Mouse (Mus musculus): ENCODE data around the gene Prkn. TPM values are rescaled to one million over a fixed set of nuclear protein-coding genes. Genes with fewer than 3 reads are reported as not detected.

Prkn gene
- polyA plus RNA-seq, 1 experiment from 2014 or later = 3.0 TPM

DNA sequence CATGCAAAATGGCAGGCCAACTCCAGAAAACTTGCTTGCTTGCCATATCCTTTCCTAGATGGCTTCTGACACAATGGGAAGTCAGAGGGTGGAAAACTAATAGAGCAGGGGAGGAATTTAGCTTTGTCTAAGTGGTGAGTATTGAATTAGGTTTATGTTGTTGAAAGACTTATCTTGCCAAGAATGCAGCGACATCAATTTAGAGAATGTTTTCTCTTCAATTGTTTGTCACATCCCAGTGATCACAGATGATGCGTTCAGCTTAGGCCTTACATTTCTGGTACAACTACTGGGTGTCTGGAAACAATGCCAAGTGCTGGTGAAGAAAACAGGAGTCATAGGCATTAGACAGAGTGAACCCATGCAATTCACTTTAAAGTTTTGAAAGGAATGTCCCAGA lies 628.4 kb downstream of the Prkn start:
- H3K27me3 ChIP-seq (ENCODE audit: control insufficient read depth, insufficient read depth, low read length) = no peaks in the 10 kb centered on the region
- H3K36me3 ChIP-seq (ENCODE audit: control insufficient read depth, insufficient read depth, low read length) = no peaks in the 10 kb centered on the region
- WGBS = 89% methylated on average over 2 of the region's 2 CpGs
- no peak overlapping the region for H3K4me3 ChIP-seq (ENCODE audit: low read depth, low read length)
- no peaks in the 10 kb centered on the region for H3K9me3 ChIP-seq (ENCODE audit: control insufficient read depth, low read depth, low read length)
- H3K4me2 ChIP-seq (replicated peaks; ENCODE audit: low read depth, low read length) = no peak overlapping the region
- no peak overlapping the region for H3K9ac ChIP-seq (replicated peaks; ENCODE audit: low read depth, low read length)
- H3K27ac ChIP-seq (ENCODE audit: low read length) = no peak overlapping the region
- no peaks in the 10 kb centered on the region for H3K4me1 ChIP-seq (ENCODE audit: control insufficient read depth, insufficient read depth, low read length)
- no peak for ATAC-seq (ENCODE audit: insufficient number of reproducible peaks, insufficient read depth, low FRiP score, low read depth)

DNA sequence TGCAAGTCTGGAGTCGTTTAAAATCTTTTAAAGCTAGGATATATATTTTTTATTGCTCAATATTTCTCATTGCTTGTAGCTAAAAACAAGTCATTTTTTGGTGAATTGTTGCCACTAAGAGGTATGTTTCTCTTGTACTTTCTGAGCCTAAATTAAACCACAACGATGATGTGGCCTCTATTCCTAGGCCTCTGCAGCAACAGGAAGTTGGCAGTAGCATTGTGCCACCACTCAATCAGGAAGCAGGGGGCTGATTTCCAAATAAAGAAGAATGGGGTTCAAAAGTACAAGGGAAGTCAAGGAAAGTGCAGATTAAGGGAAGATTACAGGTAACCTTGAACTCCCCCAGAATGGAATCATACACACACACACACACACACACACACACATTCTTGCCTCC lies 642.8 kb downstream of the Prkn start:
- Histone ChIP-seq H3K27me3 (ENCODE audit: control insufficient read depth, insufficient read depth, low read length) (no peaks in the 10 kb centered on the region), H3K4me2 (replicated peaks; ENCODE audit: low read depth, low read length) (no peak overlapping the region), H3K27ac (ENCODE audit: low read length) (no peak overlapping the region), H3K36me3 (ENCODE audit: control insufficient read depth, insufficient read depth, low read length) (no peaks in the 10 kb centered on the region), H3K9ac (replicated peaks; ENCODE audit: low read depth, low read length) (no peak overlapping the region), H3K4me1 (ENCODE audit: control insufficient read depth, insufficient read depth, low read length) (no peaks in the 10 kb centered on the region), H3K9me3 (ENCODE audit: control insufficient read depth, low read depth, low read length) (no peaks in the 10 kb centered on the region), H3K4me3 (ENCODE audit: low read depth, low read length) (no peak overlapping the region)
- 73% methylated on average over 2 of the region's 2 CpGs for WGBS
- ATAC-seq (ENCODE audit: insufficient number of reproducible peaks, insufficient read depth, low FRiP score, low read depth) = no peak

DNA sequence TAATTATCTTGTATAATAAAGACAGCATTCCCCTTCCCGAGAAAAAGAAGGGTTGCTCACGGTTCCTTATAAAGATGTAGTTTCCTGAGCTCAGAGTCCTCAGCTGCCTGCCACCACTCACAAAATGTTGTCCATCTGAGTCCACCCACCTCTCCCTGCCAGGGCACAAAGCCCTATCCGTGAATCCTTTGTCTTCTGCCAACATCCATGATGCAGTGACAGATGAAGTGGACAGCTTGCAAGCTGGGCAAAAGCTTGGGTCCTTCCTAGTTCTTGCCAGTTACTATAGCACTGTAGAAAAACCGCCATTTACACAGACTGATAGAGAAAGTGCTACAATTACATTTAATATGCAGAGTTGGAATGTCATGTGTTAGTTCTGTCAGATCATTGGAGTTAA lies 649.9 kb downstream of the Prkn start:
- Histone ChIP-seq H3K9me3 (ENCODE audit: control insufficient read depth, low read depth, low read length) (no peaks in the 10 kb centered on the region), H3K9ac (replicated peaks; ENCODE audit: low read depth, low read length) (no peak overlapping the region), H3K4me3 (ENCODE audit: low read depth, low read length) (no peak overlapping the region), H3K27me3 (ENCODE audit: control insufficient read depth, insufficient read depth, low read length) (no peaks in the 10 kb centered on the region), H3K27ac (ENCODE audit: low read length) (no peak overlapping the region), H3K4me2 (replicated peaks; ENCODE audit: low read depth, low read length) (no peak overlapping the region), H3K36me3 (ENCODE audit: control insufficient read depth, insufficient read depth, low read length) (no peaks in the 10 kb centered on the region), H3K4me1 (ENCODE audit: control insufficient read depth, insufficient read depth, low read length) (no peaks in the 10 kb centered on the region)
- 86% methylated on average over 4 of the region's 4 CpGs for WGBS
- no peak for ATAC-seq (ENCODE audit: insufficient number of reproducible peaks, insufficient read depth, low FRiP score, low read depth)

DNA sequence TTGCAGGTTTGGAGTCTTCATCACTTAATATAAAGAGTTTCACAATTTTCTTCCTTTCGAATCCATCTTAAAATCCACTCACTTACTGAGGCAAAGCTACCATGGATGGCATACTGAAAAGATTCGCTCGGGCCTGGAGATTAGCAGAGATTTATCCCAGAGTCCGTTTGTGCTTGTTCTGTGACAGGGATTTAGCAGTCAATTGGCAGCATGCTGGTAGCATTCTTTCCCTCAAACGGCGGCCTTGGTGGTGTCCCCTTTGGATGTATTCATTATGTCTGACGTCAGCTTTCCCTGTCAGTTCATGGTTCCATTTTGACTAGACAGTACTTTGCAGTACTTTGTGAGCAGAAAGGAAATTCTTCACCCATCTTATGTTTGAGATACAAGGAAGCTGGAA lies 662.4 kb downstream of the Prkn start:
- Histone ChIP-seq H3K9me3 (ENCODE audit: control insufficient read depth, low read depth, low read length) (no peaks in the 10 kb centered on the region), H3K4me3 (ENCODE audit: low read depth, low read length) (no peak overlapping the region), H3K36me3 (ENCODE audit: control insufficient read depth, insufficient read depth, low read length) (no peaks in the 10 kb centered on the region), H3K27me3 (ENCODE audit: control insufficient read depth, insufficient read depth, low read length) (no peaks in the 10 kb centered on the region), H3K9ac (replicated peaks; ENCODE audit: low read depth, low read length) (no peak overlapping the region), H3K4me2 (replicated peaks; ENCODE audit: low read depth, low read length) (no peak overlapping the region), H3K27ac (ENCODE audit: low read length) (no peak overlapping the region), H3K4me1 (ENCODE audit: control insufficient read depth, insufficient read depth, low read length) (no peaks in the 10 kb centered on the region)
- 86% methylated on average over 7 of the region's 7 CpGs for WGBS
- no peak for ATAC-seq (ENCODE audit: insufficient number of reproducible peaks, insufficient read depth, low FRiP score, low read depth)

DNA sequence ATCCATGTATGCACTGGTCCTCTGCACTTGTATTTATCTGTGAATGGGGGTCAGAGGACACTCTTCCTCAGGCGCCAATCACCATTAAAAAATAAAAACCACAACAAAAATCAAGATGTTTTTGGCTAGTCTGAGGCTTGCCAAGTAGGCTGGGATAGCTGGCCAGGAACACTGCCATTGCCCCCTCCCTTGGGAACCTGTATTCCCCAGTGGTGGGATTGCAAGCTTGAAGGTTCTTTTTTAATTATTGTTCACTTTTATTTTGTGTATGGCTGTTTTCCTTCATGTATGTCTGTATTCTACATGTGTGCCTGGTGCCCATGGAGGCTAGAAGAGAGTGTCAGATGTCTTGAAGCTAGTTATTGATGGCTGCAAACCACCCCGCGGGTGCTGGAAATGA lies 664.3 kb downstream of the Prkn start:
- Histone ChIP-seq H3K9ac (replicated peaks; ENCODE audit: low read depth, low read length) (no peak overlapping the region), H3K36me3 (ENCODE audit: control insufficient read depth, insufficient read depth, low read length) (no peaks in the 10 kb centered on the region), H3K9me3 (ENCODE audit: control insufficient read depth, low read depth, low read length) (no peaks in the 10 kb centered on the region), H3K4me2 (replicated peaks; ENCODE audit: low read depth, low read length) (no peak overlapping the region), H3K27me3 (ENCODE audit: control insufficient read depth, insufficient read depth, low read length) (no peaks in the 10 kb centered on the region), H3K4me3 (ENCODE audit: low read depth, low read length) (no peak overlapping the region), H3K4me1 (ENCODE audit: control insufficient read depth, insufficient read depth, low read length) (no peaks in the 10 kb centered on the region), H3K27ac (ENCODE audit: low read length) (no peak overlapping the region)
- WGBS = 97% methylated on average over 3 of the region's 3 CpGs
- ATAC-seq (ENCODE audit: insufficient number of reproducible peaks, insufficient read depth, low FRiP score, low read depth) = no peak

DNA sequence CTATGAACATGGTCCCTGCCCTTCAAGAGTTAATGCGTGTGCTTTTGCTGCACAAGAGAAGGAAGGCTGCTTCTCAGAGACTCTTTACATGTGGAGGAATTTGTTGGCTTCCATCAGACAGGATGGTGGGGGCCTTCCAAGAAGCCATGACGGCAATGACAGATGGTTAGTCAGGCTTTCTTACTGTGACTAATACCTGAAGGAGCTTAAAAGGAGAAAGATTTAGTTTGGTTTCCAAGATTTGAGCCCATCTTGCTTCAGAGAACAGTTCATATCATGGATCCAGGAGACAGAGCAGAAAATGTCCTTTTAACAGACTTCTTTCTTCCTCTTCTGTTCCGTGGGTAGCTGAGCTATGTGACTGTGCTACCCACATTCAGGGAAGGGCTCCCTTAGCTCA lies 666.9 kb downstream of the Prkn start:
- H3K9me3 ChIP-seq (ENCODE audit: control insufficient read depth, low read depth, low read length) = no peaks in the 10 kb centered on the region
- H3K4me2 ChIP-seq (replicated peaks; ENCODE audit: low read depth, low read length) = no peak overlapping the region
- WGBS = 83% methylated on average over 3 of the region's 3 CpGs
- H3K4me3 ChIP-seq (ENCODE audit: low read depth, low read length) = no peak overlapping the region
- H3K4me1 ChIP-seq (ENCODE audit: control insufficient read depth, insufficient read depth, low read length) = no peaks in the 10 kb centered on the region
- H3K36me3 ChIP-seq (ENCODE audit: control insufficient read depth, insufficient read depth, low read length) = no peaks in the 10 kb centered on the region
- no peak overlapping the region for H3K27ac ChIP-seq (ENCODE audit: low read length)
- no peak overlapping the region for H3K9ac ChIP-seq (replicated peaks; ENCODE audit: low read depth, low read length)
- ATAC-seq (ENCODE audit: insufficient number of reproducible peaks, insufficient read depth, low FRiP score, low read depth) = no peak
- no peaks in the 10 kb centered on the region for H3K27me3 ChIP-seq (ENCODE audit: control insufficient read depth, insufficient read depth, low read length)

DNA sequence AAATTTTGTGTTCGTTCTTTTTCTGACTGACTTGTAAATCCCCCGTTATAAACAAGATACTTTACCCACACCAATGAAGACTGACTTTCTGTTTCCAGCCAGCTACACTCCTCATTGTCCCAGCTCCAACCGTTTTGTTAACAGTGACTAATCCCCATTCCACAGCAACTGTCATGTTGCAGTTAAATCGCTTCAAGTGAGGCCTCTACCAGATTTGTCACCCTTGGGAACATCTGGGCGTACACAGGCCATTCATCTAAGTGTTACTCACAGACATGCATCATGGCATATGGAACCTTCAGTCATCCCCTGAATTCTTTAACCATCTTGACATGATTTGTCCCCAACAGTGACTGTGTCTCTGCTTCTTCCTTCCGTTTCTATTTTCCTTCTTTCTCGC lies 669.9 kb downstream of the Prkn start:
- H3K4me2 ChIP-seq (replicated peaks; ENCODE audit: low read depth, low read length) = no peak overlapping the region
- no peaks in the 10 kb centered on the region for H3K36me3 ChIP-seq (ENCODE audit: control insufficient read depth, insufficient read depth, low read length)
- WGBS = 60% methylated on average over 7 of the region's 7 CpGs
- no peaks in the 10 kb centered on the region for H3K4me1 ChIP-seq (ENCODE audit: control insufficient read depth, insufficient read depth, low read length)
- no peak overlapping the region for H3K4me3 ChIP-seq (ENCODE audit: low read depth, low read length)
- H3K9me3 ChIP-seq (ENCODE audit: control insufficient read depth, low read depth, low read length) = no peaks in the 10 kb centered on the region
- no peaks in the 10 kb centered on the region for H3K27me3 ChIP-seq (ENCODE audit: control insufficient read depth, insufficient read depth, low read length)
- no peak overlapping the region for H3K27ac ChIP-seq (ENCODE audit: low read length)
- no peak overlapping the region for H3K9ac ChIP-seq (replicated peaks; ENCODE audit: low read depth, low read length)
- no peak for ATAC-seq (ENCODE audit: insufficient number of reproducible peaks, insufficient read depth, low FRiP score, low read depth)

DNA sequence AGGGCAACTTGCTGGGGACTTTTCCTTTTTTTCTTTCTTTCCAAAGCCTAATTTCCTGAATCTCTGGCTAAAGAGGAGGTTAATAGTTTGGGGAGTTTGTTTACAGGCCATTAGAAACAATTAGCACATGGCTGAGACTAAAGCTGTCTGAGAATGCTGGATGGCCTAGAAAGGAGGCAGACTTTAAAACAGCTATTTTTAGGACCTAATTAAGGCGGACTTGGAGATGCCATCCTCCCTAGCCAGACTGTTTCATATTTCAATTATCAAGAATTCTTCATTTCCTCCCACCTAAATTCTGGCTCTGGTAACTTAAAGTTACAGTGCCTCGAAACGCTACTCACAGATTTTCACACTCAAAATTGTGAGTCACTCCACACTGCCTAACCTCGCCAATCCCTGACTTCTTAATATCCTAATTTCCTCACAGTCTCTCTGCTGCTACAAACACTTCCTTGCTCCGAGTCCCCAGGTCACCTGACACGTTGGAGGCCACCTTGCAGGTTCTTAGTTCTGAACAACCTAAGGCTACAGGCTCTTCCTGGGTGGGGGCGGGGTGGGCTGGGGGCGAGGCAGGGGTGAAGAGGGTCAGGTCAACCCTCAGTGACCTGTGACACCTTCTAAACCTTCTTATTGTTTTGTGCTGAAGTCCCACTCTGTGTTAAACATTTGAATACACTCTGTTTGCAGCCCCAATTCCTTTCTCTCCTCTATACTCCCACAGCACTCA lies 674.0 kb downstream of the Prkn start:
- no peaks in the 10 kb centered on the region for H3K27me3 ChIP-seq (ENCODE audit: control insufficient read depth, insufficient read depth, low read length)
- H3K4me3 ChIP-seq (ENCODE audit: low read depth, low read length) = no peak overlapping the region
- H3K4me1 ChIP-seq (ENCODE audit: control insufficient read depth, insufficient read depth, low read length) = no peaks in the 10 kb centered on the region
- H3K9me3 ChIP-seq (ENCODE audit: control insufficient read depth, low read depth, low read length) = no peaks in the 10 kb centered on the region
- no peak overlapping the region for H3K27ac ChIP-seq (ENCODE audit: low read length)
- H3K9ac ChIP-seq (replicated peaks; ENCODE audit: low read depth, low read length) = no peak overlapping the region
- no peak overlapping the region for H3K4me2 ChIP-seq (replicated peaks; ENCODE audit: low read depth, low read length)
- ATAC-seq (ENCODE audit: insufficient number of reproducible peaks, insufficient read depth, low FRiP score, low read depth) = no peak
- no peaks in the 10 kb centered on the region for H3K36me3 ChIP-seq (ENCODE audit: control insufficient read depth, insufficient read depth, low read length)
- 31% methylated on average over 8 of the region's 8 CpGs for WGBS

DNA sequence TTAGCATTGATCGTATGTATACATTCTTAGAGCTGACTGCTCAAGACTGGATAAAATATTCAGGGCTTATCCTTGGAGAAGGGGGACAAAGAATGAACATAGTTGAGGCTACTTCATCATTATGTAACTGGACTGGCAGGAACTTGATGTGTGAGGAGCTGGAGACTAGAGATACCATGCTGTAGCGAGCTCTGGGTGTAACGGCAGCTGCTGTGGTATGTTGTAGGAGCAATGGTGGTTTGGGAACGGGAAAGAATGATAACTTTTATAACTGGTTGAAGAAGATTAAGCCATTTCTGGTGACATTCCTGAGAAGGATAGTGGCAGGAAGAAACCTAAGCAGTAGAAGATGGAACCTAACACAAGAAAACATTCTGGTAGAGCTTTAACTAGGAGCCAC lies 675.4 kb downstream of the Prkn start:
- Histone ChIP-seq H3K4me3 (ENCODE audit: low read depth, low read length) (no peak overlapping the region), H3K4me1 (ENCODE audit: control insufficient read depth, insufficient read depth, low read length) (no peaks in the 10 kb centered on the region), H3K9ac (replicated peaks; ENCODE audit: low read depth, low read length) (no peak overlapping the region), H3K27ac (ENCODE audit: low read length) (no peak overlapping the region), H3K4me2 (replicated peaks; ENCODE audit: low read depth, low read length) (no peak overlapping the region), H3K27me3 (ENCODE audit: control insufficient read depth, insufficient read depth, low read length) (no peaks in the 10 kb centered on the region), H3K36me3 (ENCODE audit: control insufficient read depth, insufficient read depth, low read length) (no peaks in the 10 kb centered on the region), H3K9me3 (ENCODE audit: control insufficient read depth, low read depth, low read length) (no peaks in the 10 kb centered on the region)
- ATAC-seq (ENCODE audit: insufficient number of reproducible peaks, insufficient read depth, low FRiP score, low read depth) = no peak
- 86% methylated on average over 4 of the region's 4 CpGs for WGBS

Data from stomach, embryonic 14.5 days (tissue).